Mouse (Mus musculus) embryonic fibroblast, embryonic 13.5 days (primary cell): ENCODE data around the gene Tmco1.

Experiments used
- CTCF ChIP-seq: IDR thresholded peaks from 2 replicates; pipeline ENCODE4 v1.5.1; 2011; ENCODE audit warnings: mild to moderate bottlenecking, control low read depth, low read length, moderate library complexity, borderline replicate concordance; ENCODE audit not compliant: insufficient read depth
- POLR2A ChIP-seq: IDR thresholded peaks from 2 replicates; pipeline ENCODE4 v1.6.1; 2011; ENCODE audit warnings: low read depth, mild to moderate bottlenecking, control low read depth, low read length, moderate library complexity

DNA sequence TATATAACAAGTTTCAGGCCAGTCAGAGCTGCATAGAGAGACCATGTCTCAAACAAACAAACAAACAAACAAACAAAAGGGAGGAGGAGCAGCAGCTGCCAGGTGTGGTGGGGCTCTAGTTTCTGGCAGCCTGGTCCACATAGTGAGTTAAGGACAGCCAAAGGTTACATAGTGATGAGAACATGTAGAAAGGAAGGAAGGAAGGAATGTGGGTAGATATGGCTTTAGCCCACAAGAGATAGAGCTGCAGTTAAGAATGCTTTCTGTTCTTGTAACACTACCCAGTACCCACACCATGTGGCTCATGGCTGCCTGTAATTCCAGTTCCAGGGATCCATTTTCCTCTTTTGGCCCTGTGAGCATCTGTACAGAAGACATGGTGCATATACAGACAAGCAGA lies 4.2 kb downstream of the Tmco1 start:
- TF ChIP-seq CTCF: no peak
- TF ChIP-seq POLR2A: no peak
